Mouse (Mus musculus): ENCODE measurements at regions not wholly inside any gene's neighbourhood (a gene's known extent, or its start where the extent isn't known, plus 50 kb on each side); places are given as distances from the start of the nearest gene placed in this dataset.

DNA sequence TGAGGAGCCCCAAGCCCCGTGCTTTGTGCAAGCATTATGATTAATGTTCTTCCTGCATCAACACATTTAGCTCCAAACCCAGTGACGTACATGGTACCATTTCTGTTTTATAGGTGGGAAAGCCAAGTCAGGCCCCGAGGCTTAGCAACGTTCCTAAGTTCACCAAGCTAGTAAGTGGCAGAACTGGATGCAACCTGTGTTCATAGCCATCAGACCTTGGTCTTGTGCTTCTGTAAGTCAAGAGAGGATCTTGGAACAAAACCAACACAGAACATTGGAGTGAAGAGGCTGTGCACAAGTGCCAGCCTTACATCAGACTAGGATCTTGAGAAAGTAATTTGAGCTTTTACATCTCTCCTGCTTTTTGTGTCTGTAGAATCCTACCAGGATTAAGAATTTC, 71.3 kb downstream of the Cdc7 start:
- no peak overlapping the region for H3K9ac ChIP-seq (ENCODE audit: low read length)
- H3K27me3 ChIP-seq (ENCODE audit: control insufficient read depth, insufficient read depth, low read length), result no peaks in the 10 kb centered on the region
- ATAC-seq (ENCODE audit: insufficient read depth, low FRiP score), result no peak
- no peak overlapping the region for H3K4me2 ChIP-seq (ENCODE audit: low read depth, low read length)
- H3K9me3 ChIP-seq (replicated peaks; ENCODE audit: control insufficient read depth, low read length), result 0 out of 2 replicates have a peak, but pooled peaks cover 4% of the 10 kb centered on the region
- 31% methylated on average over 4 of the region's 4 CpGs for WGBS
- no peak overlapping the region for H3K27ac ChIP-seq (ENCODE audit: low read length)
- H3K4me1 ChIP-seq (ENCODE audit: control insufficient read depth, insufficient read depth, low read length), result peaks cover 19% of the 10 kb centered on the region
- H3K4me3 ChIP-seq (replicated peaks; ENCODE audit: low read length), result no peak overlapping the region
- H3K36me3 ChIP-seq (ENCODE audit: control insufficient read depth, insufficient read depth, low read length), result no peaks in the 10 kb centered on the region

DNA sequence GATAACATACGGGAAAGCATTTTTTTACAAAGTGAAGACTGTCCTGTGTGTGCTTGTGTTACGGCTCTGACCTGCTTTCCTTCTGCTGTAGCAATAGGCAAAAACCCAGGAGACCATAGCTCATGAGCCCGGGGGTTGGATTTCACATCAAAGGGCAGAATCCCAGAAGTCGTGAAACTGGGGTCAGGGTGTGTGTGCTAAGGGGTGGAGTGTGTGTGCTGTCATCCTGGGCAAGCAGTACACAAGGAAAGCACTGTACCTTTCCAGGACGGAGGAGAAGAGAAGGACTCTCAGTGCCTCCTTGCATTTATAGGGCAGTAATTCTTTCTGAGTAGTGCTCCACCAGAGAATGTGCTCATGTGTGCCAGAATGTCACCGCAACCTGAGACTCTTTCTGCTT, 71.7 kb downstream of the Cdc7 start:
- no peak overlapping the region for H3K4me3 ChIP-seq (replicated peaks; ENCODE audit: low read length)
- H3K27me3 ChIP-seq (ENCODE audit: control insufficient read depth, insufficient read depth, low read length), result no peaks in the 10 kb centered on the region
- peaks cover 19% of the 10 kb centered on the region for H3K4me1 ChIP-seq (ENCODE audit: control insufficient read depth, insufficient read depth, low read length)
- 0 out of 2 replicates have a peak, but pooled peaks cover 4% of the 10 kb centered on the region for H3K9me3 ChIP-seq (replicated peaks; ENCODE audit: control insufficient read depth, low read length)
- no peak for ATAC-seq (ENCODE audit: insufficient read depth, low FRiP score)
- no peak overlapping the region for H3K4me2 ChIP-seq (ENCODE audit: low read depth, low read length)
- WGBS, result 54% methylated on average over 6 of the region's 6 CpGs
- H3K36me3 ChIP-seq (ENCODE audit: control insufficient read depth, insufficient read depth, low read length), result no peaks in the 10 kb centered on the region
- no peak overlapping the region for H3K9ac ChIP-seq (ENCODE audit: low read length)
- H3K27ac ChIP-seq (ENCODE audit: low read length), result no peak overlapping the region

DNA sequence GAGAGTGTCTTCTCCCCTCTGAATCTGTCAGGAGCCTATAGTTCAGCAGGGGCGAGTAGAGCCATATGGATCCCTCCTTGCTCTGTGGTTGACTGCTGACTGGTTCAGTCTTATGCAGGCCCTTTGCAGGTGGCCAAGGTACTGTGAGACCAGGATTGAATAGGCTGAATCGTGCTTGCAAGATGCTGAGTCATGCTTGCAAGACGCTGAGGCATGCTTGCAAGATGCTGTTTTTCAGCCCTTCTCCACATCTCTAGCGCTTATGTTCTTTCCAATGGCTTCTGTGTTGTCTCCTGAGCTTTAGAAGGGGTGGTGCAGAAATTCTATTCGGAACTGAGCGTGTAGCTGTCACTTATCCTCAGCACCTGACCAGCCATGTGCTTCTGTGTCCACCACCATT, 72.4 kb downstream of the Cdc7 start:
- Histone ChIP-seq H3K9me3 (replicated peaks; ENCODE audit: control insufficient read depth, low read length) (0 out of 2 replicates have a peak, but pooled peaks cover 4% of the 10 kb centered on the region), H3K4me3 (replicated peaks; ENCODE audit: low read length) (no peak overlapping the region), H3K36me3 (ENCODE audit: control insufficient read depth, insufficient read depth, low read length) (no peaks in the 10 kb centered on the region), H3K27me3 (ENCODE audit: control insufficient read depth, insufficient read depth, low read length) (no peaks in the 10 kb centered on the region), H3K27ac (ENCODE audit: low read length) (no peak overlapping the region), H3K4me1 (ENCODE audit: control insufficient read depth, insufficient read depth, low read length) (peaks cover 19% of the 10 kb centered on the region), H3K9ac (ENCODE audit: low read length) (no peak overlapping the region; the same call in 1 of the 2 replicates), H3K4me2 (ENCODE audit: low read depth, low read length) (no peak overlapping the region)
- ATAC-seq (ENCODE audit: insufficient read depth, low FRiP score), result no peak
- WGBS, result 80% methylated on average over 6 of the region's 6 CpGs

DNA sequence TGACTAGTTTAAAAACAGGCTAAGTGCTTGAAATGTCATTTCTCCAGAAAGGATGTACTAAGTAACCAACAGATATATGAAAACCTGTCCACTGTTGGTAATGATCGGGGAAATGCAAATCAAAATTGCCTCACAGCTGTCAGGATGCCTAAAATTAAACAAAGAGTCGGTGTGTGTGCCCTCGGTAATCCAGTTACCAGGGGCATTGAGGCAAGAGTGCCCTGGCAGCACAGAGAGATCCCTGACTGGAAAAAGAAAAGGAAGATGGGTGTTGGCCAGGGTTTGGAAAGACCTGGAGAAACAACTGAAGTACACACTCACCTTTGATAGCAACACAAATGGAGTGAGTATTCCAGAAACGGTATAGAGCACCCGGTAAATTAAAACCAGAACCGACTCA, 73.0 kb downstream of the Cdc7 start:
- Histone ChIP-seq H3K36me3 (ENCODE audit: control insufficient read depth, insufficient read depth, low read length) (no peaks in the 10 kb centered on the region), H3K4me3 (replicated peaks; ENCODE audit: low read length) (no peak overlapping the region), H3K9me3 (replicated peaks; ENCODE audit: control insufficient read depth, low read length) (0 out of 2 replicates have a peak, but pooled peaks cover 4% of the 10 kb centered on the region), H3K4me2 (ENCODE audit: low read depth, low read length) (no peak overlapping the region), H3K27me3 (ENCODE audit: control insufficient read depth, insufficient read depth, low read length) (no peaks in the 10 kb centered on the region), H3K9ac (ENCODE audit: low read length) (no peak overlapping the region), H3K27ac (ENCODE audit: low read length) (no peak overlapping the region), H3K4me1 (ENCODE audit: control insufficient read depth, insufficient read depth, low read length) (peaks cover 19% of the 10 kb centered on the region)
- ATAC-seq (ENCODE audit: insufficient read depth, low FRiP score), result no peak
- 64% methylated on average over 6 of the region's 6 CpGs for WGBS

DNA sequence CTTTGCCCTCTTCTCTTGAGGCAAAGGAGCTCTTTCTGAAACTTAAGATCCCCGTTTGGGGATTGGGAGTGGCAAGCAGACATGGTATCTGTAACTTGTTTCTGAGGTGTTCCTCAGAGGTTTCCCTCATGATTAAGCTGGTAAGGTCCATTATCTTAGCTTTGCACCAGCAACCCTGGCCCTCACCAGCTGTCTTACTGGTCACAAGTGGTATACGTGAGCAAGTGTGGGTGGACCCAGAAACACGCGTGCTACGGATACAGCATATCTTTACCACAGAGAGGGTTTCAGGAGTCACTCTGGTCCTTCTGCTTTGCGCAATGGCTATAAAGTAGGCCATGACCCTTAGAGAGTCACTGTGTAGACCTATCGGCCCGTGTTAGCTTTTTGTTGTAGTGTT, 75.2 kb downstream of the Cdc7 start:
- no peak overlapping the region for H3K4me3 ChIP-seq (replicated peaks; ENCODE audit: low read length)
- H3K27ac ChIP-seq (ENCODE audit: low read length), result peak overlapping the region; percentile 68; the same call in 1 of the 2 replicates
- ATAC-seq (ENCODE audit: insufficient read depth, low FRiP score), result no peak
- WGBS, result 94% methylated on average over 8 of the region's 8 CpGs
- H3K36me3 ChIP-seq (ENCODE audit: control insufficient read depth, insufficient read depth, low read length), result no peaks in the 10 kb centered on the region
- no peak overlapping the region for H3K4me2 ChIP-seq (ENCODE audit: low read depth, low read length)
- no peak overlapping the region for H3K9ac ChIP-seq (ENCODE audit: low read length)
- H3K4me1 ChIP-seq (ENCODE audit: control insufficient read depth, insufficient read depth, low read length), result peaks cover 18% of the 10 kb centered on the region
- H3K9me3 ChIP-seq (replicated peaks; ENCODE audit: control insufficient read depth, low read length), result 0 out of 2 replicates have a peak, but pooled peaks cover 4% of the 10 kb centered on the region
- H3K27me3 ChIP-seq (ENCODE audit: control insufficient read depth, insufficient read depth, low read length), result no peaks in the 10 kb centered on the region

DNA sequence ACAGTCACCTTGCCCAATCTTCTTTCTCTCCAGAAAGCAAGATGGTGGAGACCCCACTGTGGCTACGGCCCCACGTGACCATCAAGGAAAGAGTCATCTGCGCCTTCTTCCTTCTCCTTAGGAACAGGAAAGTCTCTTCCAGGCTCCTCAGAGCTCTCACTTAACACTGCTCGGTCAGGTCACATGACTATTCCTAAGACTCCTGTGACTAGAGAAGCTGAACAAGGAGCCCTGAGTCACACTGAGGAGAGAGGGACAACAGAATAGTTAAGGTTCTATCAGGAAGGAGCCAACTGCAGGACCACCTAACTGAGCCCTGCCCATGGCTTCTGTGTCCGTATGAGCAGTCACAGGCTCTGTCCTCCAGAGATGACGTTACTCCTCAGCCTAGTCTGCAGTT, 75.8 kb downstream of the Cdc7 start:
- peak; percentile 38; the same call in 1 of the 2 replicates for ATAC-seq (ENCODE audit: insufficient read depth, low FRiP score)
- Histone ChIP-seq H3K27ac (ENCODE audit: low read length) (peak overlapping the region; percentile 68), H3K4me3 (replicated peaks; ENCODE audit: low read length) (no peak overlapping the region), H3K36me3 (ENCODE audit: control insufficient read depth, insufficient read depth, low read length) (no peaks in the 10 kb centered on the region), H3K9ac (ENCODE audit: low read length) (no peak overlapping the region), H3K4me1 (ENCODE audit: control insufficient read depth, insufficient read depth, low read length) (peaks cover 16% of the 10 kb centered on the region), H3K4me2 (ENCODE audit: low read depth, low read length) (no peak overlapping the region), H3K27me3 (ENCODE audit: control insufficient read depth, insufficient read depth, low read length) (no peaks in the 10 kb centered on the region), H3K9me3 (replicated peaks; ENCODE audit: control insufficient read depth, low read length) (0 out of 2 replicates have a peak, but pooled peaks cover 4% of the 10 kb centered on the region)
- 74% methylated on average over 6 of the region's 6 CpGs for WGBS

DNA sequence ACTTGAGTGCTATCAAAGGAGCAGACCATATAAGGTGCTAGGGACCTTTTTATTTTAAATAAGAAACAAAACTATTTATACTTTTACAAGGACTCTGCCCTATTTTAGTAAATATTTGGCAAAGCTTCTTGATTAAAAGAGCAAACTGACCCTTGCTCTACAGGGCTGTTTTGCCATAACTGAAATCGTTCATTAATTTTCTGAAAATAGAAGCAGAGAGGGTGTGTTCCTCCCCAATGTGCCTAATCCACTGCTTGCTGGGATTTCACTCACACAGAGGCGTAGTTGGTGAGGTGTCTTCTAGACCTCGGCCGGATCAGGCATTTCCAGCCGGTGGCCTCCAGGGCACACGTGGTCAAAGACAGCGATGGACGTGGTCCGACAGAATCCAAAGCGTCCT, 76.4 kb downstream of the Cdc7 start:
- H3K4me1 ChIP-seq (ENCODE audit: control insufficient read depth, insufficient read depth, low read length), result peaks cover 13% of the 10 kb centered on the region
- no peaks in the 10 kb centered on the region for H3K27me3 ChIP-seq (ENCODE audit: control insufficient read depth, insufficient read depth, low read length)
- H3K4me2 ChIP-seq (ENCODE audit: low read depth, low read length), result no peak overlapping the region
- ATAC-seq (ENCODE audit: insufficient read depth, low FRiP score), result peak; percentile 75; the same call in 1 of the 2 replicates
- 49% methylated on average over 10 of the region's 10 CpGs for WGBS
- H3K36me3 ChIP-seq (ENCODE audit: control insufficient read depth, insufficient read depth, low read length), result no peaks in the 10 kb centered on the region
- 0 out of 2 replicates have a peak, but pooled peaks cover 4% of the 10 kb centered on the region for H3K9me3 ChIP-seq (replicated peaks; ENCODE audit: control insufficient read depth, low read length)
- no peak overlapping the region for H3K4me3 ChIP-seq (replicated peaks; ENCODE audit: low read length)
- 0 out of 2 replicates have a peak overlapping the region, but pooled peaks have one; percentile 29 for H3K9ac ChIP-seq (ENCODE audit: low read length)
- peak overlapping the region; percentile 82 for H3K27ac ChIP-seq (ENCODE audit: low read length)

DNA sequence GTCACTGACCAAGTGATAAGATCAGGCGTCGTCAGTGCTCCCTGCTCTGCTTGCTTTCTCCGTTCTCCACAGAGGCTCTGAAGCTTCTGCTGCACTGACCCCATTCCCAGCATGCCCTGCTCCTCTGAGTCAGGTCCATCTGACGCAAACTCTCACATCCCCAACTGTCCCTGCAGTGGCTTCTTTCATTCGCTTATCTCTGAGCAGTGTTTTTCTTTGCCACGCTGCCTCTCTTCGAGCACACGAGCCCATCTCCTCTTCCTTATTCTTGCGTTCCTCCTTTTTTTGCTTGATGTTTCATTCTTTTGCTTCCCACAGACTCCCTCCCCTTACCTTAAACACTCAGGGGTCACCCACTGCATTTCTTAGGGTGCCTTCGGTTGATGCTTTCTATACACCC, 81.0 kb downstream of the Cdc7 start:
- ATAC-seq (ENCODE audit: insufficient read depth, low FRiP score), result no peak
- Histone ChIP-seq H3K9ac (ENCODE audit: low read length) (no peak overlapping the region), H3K27ac (ENCODE audit: low read length) (no peak overlapping the region), H3K9me3 (replicated peaks; ENCODE audit: control insufficient read depth, low read length) (no peaks in the 10 kb centered on the region), H3K4me3 (replicated peaks; ENCODE audit: low read length) (no peak overlapping the region), H3K36me3 (ENCODE audit: control insufficient read depth, insufficient read depth, low read length) (no peaks in the 10 kb centered on the region), H3K27me3 (ENCODE audit: control insufficient read depth, insufficient read depth, low read length) (no peaks in the 10 kb centered on the region), H3K4me2 (ENCODE audit: low read depth, low read length) (no peak overlapping the region), H3K4me1 (ENCODE audit: control insufficient read depth, insufficient read depth, low read length) (peaks cover 15% of the 10 kb centered on the region)
- 65% methylated on average over 10 of the region's 10 CpGs for WGBS

DNA sequence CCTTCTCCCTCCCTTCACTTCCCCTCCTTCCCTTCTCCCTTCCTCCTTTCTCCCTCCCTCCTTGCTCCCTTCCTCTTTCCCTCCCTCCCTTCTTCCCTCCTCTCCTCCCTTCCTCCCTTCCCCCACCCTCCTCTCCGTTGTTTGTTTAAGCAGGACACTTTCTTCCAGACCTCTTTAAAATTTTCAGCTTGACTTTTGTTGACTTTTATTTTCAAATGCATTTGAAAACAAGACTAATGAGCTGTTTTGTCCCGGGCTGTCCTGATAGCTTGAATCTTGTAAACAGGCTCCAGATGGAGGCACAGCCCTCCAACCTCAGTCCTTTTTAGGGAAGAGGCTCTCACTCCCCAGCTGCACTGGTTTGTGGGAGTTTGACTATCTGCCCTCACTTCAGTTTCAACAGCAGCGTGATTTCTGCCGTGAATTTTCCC, 82.4 kb downstream of the Cdc7 start:
- Histone ChIP-seq H3K9me3 (replicated peaks; ENCODE audit: control insufficient read depth, low read length) (no peaks in the 10 kb centered on the region), H3K9ac (ENCODE audit: low read length) (no peak overlapping the region), H3K27me3 (ENCODE audit: control insufficient read depth, insufficient read depth, low read length) (no peaks in the 10 kb centered on the region), H3K27ac (ENCODE audit: low read length) (peak overlapping the region; percentile 89), H3K4me3 (replicated peaks; ENCODE audit: low read length) (no peak overlapping the region), H3K4me2 (ENCODE audit: low read depth, low read length) (no peak overlapping the region), H3K4me1 (ENCODE audit: control insufficient read depth, insufficient read depth, low read length) (peaks cover 19% of the 10 kb centered on the region), H3K36me3 (ENCODE audit: control insufficient read depth, insufficient read depth, low read length) (no peaks in the 10 kb centered on the region)
- peak; percentile 69; the same call in 1 of the 2 replicates for ATAC-seq (ENCODE audit: insufficient read depth, low FRiP score)
- WGBS, result 9% methylated on average over 4 of the region's 4 CpGs
